Mouse (Mus musculus) hematopoietic stem cell, adult 5-6 weeks (primary cell): ENCODE results near the gene Apoc3. TPM values are rescaled to one million over a fixed set of nuclear protein-coding genes. Genes with fewer than 3 reads are reported as not detected.

Experiments used
- ATAC-seq, 2 experiments: fragments of 125-278 bp in 1 of 2; replicated peaks in 1 of 2; 2 replicates each; pipeline ENCODE4 v1.8.0; 2016 to 2017; ENCODE audit warnings: inconsistent platforms in 2 of 2, mild to moderate bottlenecking in 2 of 2, moderate number of reproducible peaks in 2 of 2, low read depth in 1 of 2, moderate TSS enrichment in 1 of 2; ENCODE audit not compliant: low FRiP score in 2 of 2, poor library complexity in 2 of 2, severe bottlenecking in 2 of 2, insufficient read depth in 1 of 2, low TSS enrichment in 1 of 2
- total RNA-seq: library from RNA; stranded (forward); fragments of 172-1452, 232-1000 nt; gene quantifications from 2 replicates; pipeline ENCODE4 v1.2.3, GENCODE M21; 2017

Apoc3 gene
- total RNA-seq, 1 experiment from 2014 or later, result not detected

- ATAC-seq, result no peak
Measured at GRCm38 (mm10) chr9:46210473-46210872, 25.0 kb downstream of the Apoc3 start.

- ATAC-seq, result no peak
Measured at GRCm38 (mm10) chr9:46208401-46208974, 26.9 kb downstream of the Apoc3 start.

- ATAC-seq, result no peak
Measured at GRCm38 (mm10) chr9:46207501-46207869, 28.0 kb downstream of the Apoc3 start.

- peak in 1 of 2 experiments; percentile 12; a peak in 1 of 4 replicates for ATAC-seq
Measured at GRCm38 (mm10) chr9:46206834-46207500, 28.5 kb downstream of the Apoc3 start.

- ATAC-seq, result no peak
Measured at GRCm38 (mm10) chr9:46199609-46200008, 35.8 kb downstream of the Apoc3 start.

GRCm38 (mm10) chr9:46198936-46199335, 36.5 kb downstream of the Apoc3 start:
- no peak for ATAC-seq

- ATAC-seq, result no peak
Measured at GRCm38 (mm10) chr9:46198461-46198860, 37.0 kb downstream of the Apoc3 start.

- ATAC-seq, result no peak
Measured at GRCm38 (mm10) chr9:46196699-46197169, 38.7 kb downstream of the Apoc3 start.

GRCm38 (mm10) chr9:46194809-46195208, 40.6 kb downstream of the Apoc3 start:
- ATAC-seq, result no peak

GRCm38 (mm10) chr9:46192642-46193041, 42.8 kb downstream of the Apoc3 start:
- ATAC-seq, result no peak

- ATAC-seq, result peak in 1 of 2 experiments; percentile 59; a peak in 2 of 4 replicates
Measured at GRCm38 (mm10) chr9:46191644-46192043, 43.8 kb downstream of the Apoc3 start.

- no peak for ATAC-seq
Measured at GRCm38 (mm10) chr9:46191234-46191633, 44.2 kb downstream of the Apoc3 start.

GRCm38 (mm10) chr9:46189381-46189780, 46.1 kb downstream of the Apoc3 start:
- ATAC-seq, result no peak

GRCm38 (mm10) chr9:46188956-46189355, 46.5 kb downstream of the Apoc3 start:
- no peak for ATAC-seq

GRCm38 (mm10) chr9:46188370-46188769, 47.1 kb downstream of the Apoc3 start:
- no peak for ATAC-seq

GRCm38 (mm10) chr9:46186387-46186786, 49.0 kb downstream of the Apoc3 start:
- no peak for ATAC-seq

- peak; percentile 56 to 62; a peak in 1 of 4 replicates for ATAC-seq
Measured at GRCm38 (mm10) chr9:46185191-46185590, 50.2 kb downstream of the Apoc3 start.

GRCm38 (mm10) chr9:46184542-46184941, 50.9 kb downstream of the Apoc3 start:
- ATAC-seq, result no peak
